Mouse (Mus musculus) induced T-regulatory cell, adult 2 months (primary cell): ENCODE results near the gene Plekhg2.

Source experiments
- DNase-seq: peaks from one replicate; pipeline ENCODE4 v3.0.0-alpha.2; 2012; ENCODE audit warnings: low read depth

The Plekhg2 gene

GRCm38 (mm10) chr7:28367663-28368275 is 4.6 kb downstream of the Plekhg2 start:
- DNase-seq = no peak

GRCm38 (mm10) chr7:28362441-28363060 is 9.8 kb downstream of the Plekhg2 start:
- DNase-seq = no peak

- no peak for DNase-seq
Observed at GRCm38 (mm10) chr7:28361647-28362341, 10.6 kb downstream of the Plekhg2 start.

GRCm38 (mm10) chr7:28360291-28360690 is 12.1 kb downstream of the Plekhg2 start:
- no peak for DNase-seq

- DNase-seq = no peak
Observed at GRCm38 (mm10) chr7:28359854-28360253, 12.5 kb downstream of the Plekhg2 start.

GRCm38 (mm10) chr7:28358431-28358830 is 14.0 kb downstream of the Plekhg2 start:
- no peak for DNase-seq

- DNase-seq = no peak
Observed at GRCm38 (mm10) chr7:28357984-28358383, 14.4 kb downstream of the Plekhg2 start.

GRCm38 (mm10) chr7:28356981-28357380 is 15.4 kb downstream of the Plekhg2 start:
- no peak for DNase-seq

GRCm38 (mm10) chr7:28355221-28355620 is 17.2 kb downstream of the Plekhg2 start:
- DNase-seq = peak; percentile 53

GRCm38 (mm10) chr7:28354596-28354995 is 17.8 kb downstream of the Plekhg2 start:
- no peak for DNase-seq

GRCm38 (mm10) chr7:28354113-28354581 is 18.3 kb downstream of the Plekhg2 start:
- DNase-seq = no peak

- DNase-seq = peak; percentile 35
Observed at GRCm38 (mm10) chr7:28353267-28353666, 19.1 kb downstream of the Plekhg2 start.

- DNase-seq = peak; percentile 29
Observed at GRCm38 (mm10) chr7:28351676-28352191, 20.7 kb downstream of the Plekhg2 start.

GRCm38 (mm10) chr7:28350155-28350883 is 22.1 kb downstream of the Plekhg2 start, which contains the start of gene Rps16:
Rps16 (plus strand) TSS chr7:28350652.
- DNase-seq = peak; percentile 99

GRCm38 (mm10) chr7:28348601-28349000 is 23.8 kb downstream of the Plekhg2 start:
- DNase-seq = no peak

GRCm38 (mm10) chr7:28347746-28348145 is 24.7 kb downstream of the Plekhg2 start:
- no peak for DNase-seq

- peak; percentile 91 for DNase-seq
Observed at GRCm38 (mm10) chr7:28344637-28345036, 27.8 kb downstream of the Plekhg2 start.

GRCm38 (mm10) chr7:28341381-28341780 is 31.0 kb downstream of the Plekhg2 start:
- no peak for DNase-seq

GRCm38 (mm10) chr7:28339213-28339917 is 33.0 kb downstream of the Plekhg2 start:
- peak; percentile 83 for DNase-seq

- peak; percentile 100 for DNase-seq
Observed at GRCm38 (mm10) chr7:28338108-28338998, 34.0 kb downstream of the Plekhg2 start, which contains the start of gene Supt5. Supt5 (minus strand) TSS chr7:28338746.
